Mouse (Mus musculus) G1E (cell line): ENCODE results near the gene Tmem240.

Experiments
- CTCF ChIP-seq: IDR thresholded peaks from 2 replicates; pipeline ENCODE4 v1.5.1; 2012; ENCODE audit warnings: low read depth, low read length, inconsistent platforms, mixed read lengths
- GATA1 ChIP-seq: IDR thresholded peaks from 2 replicates; pipeline ENCODE4 v1.6.1; 2012; ENCODE audit warnings: borderline replicate concordance, low read length, inconsistent platforms, mixed read lengths
- GATA2 ChIP-seq: IDR thresholded peaks from 2 replicates; pipeline ENCODE4 v1.6.1; 2012; ENCODE audit warnings: low read depth, low read length, inconsistent platforms, borderline replicate concordance
- POLR2AphosphoS5 ChIP-seq: IDR thresholded peaks from 2 replicates; pipeline ENCODE4 v1.6.1; 2012; ENCODE audit warnings: low read depth, low read length, inconsistent platforms; ENCODE audit not compliant: insufficient replicate concordance

DNA sequence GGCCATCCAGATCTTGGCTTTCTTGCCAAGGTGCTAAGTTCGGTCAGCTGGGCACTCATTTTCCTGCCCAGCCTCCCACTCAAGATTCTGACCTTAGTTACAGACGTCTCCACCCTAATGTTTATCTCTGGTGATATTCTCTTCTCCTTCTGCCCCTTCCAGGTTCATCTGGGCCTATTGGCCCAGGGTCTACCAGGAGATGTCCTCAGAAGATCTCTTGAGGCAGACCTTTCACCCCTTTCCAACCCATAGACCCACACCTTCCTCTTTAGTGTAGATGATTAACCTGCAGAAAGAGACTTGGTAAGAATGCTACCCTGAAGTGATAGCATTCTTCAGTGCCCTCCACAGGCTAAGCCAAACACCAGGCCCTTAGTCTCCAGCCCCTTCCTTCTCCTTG lies 37.1 kb downstream of the Tmem240 start:
- TF ChIP-seq CTCF: no peak
- TF ChIP-seq POLR2AphosphoS5: no peak
- TF ChIP-seq GATA1: no peak
- no peak for TF ChIP-seq GATA2
